Mouse (Mus musculus) kidney, postnatal 25 days (tissue): ENCODE data around the gene Aplnr.

Experiments
- DNase-seq, 2 experiments: peaks; one replicate each; pipeline ENCODE4 v3.0.0; 2021; ENCODE audit warnings: mixed read lengths in 2 of 2

Aplnr gene

DNA sequence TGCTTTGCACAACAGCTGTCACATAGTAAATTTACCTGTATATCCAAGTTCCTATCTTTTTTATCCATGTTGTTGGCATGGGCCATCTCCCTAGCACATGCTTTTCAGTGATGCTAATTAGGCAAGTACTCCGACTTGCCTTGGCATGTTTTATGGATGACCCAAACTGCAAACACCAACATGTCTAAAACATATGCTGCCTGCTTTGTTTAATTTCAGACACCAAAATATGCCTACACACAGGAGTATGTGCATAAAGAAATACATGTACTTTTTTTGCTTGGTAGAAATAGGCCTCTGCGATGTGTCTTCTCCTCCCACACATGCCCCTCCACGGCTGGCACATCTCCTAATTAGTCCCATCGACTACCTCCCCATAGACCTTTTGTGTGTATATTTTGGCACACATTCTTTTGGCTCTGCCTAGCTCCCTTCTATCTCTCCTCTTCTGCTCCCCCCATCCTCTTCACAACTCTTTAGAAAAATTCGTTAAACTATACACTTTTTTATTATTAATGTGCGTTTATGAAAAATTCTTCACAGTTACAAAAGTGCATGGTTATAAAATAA is 51.6 kb downstream of the Aplnr start:
- DNase-seq, result no peak
